Mouse (Mus musculus): Measurements from ENCODE around the gene Zfp36.

The Zfp36 gene

DNA sequence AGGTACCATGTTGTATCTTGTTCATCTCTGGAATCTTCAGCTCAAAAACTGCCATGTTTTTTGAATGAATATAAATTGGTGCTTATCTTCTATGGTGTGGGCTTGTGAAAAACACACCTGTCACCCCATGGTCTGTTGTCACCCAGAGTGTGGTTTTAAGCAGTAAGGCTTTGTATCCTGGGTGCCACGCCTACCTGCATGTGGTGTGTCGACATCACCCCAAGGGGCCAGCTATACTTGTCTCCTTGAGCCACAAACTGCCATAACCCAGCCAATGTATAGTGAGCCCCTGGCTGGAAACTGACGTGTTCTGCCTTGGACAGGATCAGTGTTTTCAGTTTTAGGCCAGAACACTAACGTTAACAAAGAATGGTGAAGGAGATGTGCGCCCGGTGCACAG, 4.1 kb upstream of the Zfp36 start:
- DNase-seq (ENCODE audit: low read depth): no peak

DNA sequence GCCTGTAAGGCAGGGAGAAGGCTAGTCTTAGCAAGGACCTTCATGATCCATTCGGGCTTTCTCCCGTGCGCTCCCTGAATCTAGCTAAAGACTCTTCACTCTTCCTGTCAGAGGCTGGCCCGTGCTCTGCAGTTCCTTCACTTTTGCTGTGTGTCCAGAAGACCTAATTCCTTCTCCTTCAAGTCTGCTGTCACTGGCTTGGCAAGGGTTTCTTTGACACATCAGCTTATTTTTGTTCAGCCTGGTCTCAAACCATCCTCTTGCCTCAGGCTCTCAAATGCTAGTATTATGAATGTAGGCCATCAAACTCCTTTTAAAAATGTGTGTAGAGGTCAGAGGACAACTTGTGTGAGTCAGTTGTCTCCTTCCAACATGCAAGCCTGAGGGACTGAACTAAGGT, 3.6 kb upstream of the Zfp36 start:
- DNase-seq (ENCODE audit: low read depth): no peak

DNA sequence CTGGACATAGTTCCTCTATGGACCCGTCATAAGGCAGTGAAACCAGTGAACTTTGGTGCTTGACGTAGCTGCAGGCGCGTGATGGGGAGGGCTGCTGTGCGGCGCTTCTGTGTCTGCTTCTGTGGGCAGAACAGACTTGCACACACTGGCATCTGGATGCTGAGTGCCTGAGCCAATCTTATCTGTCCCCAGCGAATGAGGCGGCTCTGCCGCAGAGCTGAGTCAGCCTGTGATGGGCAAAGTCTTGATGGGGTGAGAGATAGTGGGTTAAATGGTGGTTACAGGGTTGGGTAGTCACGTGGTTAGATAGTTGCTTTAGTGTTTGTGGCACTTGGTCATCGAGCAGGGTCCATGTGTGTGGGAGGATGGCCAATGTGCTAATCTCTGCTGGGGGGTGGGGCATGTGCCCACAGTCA, 2.9 kb upstream of the Zfp36 start:
- DNase-seq (ENCODE audit: low read depth): peak; percentile 75

DNA sequence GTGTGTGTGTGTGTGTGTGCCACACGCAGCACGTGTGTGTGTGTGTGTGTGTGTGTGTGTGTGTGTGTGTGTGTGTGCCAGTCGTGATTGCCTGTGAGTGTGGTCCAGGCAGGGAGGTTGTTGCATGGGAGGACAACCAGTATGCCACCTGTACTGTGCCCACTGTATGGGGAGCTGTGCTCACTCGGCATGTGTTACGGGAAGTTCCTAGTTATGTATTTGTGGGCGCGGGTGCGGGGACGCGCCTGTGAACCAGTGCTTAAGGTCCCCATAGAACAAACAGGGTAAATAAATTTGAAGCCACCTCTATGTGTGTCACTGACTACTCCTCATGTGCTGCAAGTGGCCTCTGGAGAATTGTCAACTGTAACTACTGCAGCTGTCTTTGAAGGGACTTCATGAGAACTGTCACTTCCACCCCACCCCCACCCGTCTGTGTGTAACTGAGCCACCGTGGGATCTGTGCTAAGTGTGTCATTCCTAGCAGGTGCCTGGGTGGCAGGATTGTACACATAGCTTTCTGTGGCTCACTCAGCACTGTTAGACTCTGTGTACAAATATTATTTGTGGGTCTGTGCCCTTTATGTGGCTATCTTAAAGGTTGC, 2.4 kb upstream of the Zfp36 start:
- DNase-seq (ENCODE audit: low read depth): no peak

DNA sequence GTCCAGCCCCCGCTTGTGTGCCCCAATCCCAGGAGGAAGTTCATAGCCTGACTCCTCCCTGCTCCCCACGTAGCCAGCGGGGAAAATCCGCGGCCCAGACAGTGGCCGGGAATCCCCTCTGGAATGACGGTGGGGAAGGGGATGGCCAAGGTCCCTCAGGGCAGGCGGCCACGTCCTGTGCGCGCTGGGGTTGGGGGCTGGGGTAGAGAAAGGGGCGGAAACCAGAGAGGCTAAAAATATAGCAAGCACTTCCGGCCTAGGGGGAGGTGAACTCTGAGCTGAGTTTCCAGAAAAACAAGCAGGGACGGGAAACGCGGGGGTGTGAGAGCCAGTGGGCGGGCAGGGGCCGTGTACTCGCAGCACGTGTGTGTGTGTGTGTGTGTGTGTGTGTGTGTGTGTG, 1.9 kb upstream of the Zfp36 start:
- peak; percentile 65 for DNase-seq (ENCODE audit: low read depth)

DNA sequence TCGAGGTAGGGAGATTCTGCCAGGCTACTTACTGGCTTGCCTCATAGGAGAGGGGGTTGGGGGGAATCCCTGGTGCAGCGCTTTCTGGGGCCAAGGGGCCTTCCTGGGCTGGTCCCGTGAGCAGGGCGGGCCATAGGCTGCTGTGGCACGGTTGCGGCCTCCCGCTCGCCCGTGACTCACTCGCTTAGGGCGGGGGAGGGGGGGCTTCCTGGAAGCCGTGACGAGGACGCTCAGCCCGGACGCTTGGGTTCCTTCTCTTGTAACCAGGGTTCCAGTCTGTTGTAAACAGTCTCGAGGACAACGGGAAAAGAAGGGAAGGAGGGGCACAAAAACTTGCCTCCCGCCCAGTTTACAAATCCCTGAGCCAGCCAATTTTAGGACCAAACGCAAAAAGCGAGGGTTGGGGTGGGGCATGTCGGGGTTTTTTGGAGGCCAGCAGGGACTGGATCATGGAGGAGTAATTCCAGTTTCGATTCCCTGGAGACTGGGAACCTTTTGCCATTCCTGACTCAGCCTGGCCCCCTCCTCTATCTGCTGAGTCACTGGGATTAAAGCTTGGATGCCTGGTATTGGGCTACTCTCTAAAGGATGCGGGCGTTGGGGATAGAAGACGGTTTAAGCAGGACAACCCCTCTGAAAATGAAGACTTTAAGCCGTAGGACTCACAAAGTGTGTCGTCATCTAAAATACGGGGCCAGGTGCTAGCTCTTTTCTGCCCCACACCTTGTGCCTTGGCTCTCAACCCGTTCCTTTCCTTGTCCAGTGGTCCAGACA, 1.2 kb upstream of the Zfp36 start:
- DNase-seq (ENCODE audit: low read depth): peak; percentile 83

DNA sequence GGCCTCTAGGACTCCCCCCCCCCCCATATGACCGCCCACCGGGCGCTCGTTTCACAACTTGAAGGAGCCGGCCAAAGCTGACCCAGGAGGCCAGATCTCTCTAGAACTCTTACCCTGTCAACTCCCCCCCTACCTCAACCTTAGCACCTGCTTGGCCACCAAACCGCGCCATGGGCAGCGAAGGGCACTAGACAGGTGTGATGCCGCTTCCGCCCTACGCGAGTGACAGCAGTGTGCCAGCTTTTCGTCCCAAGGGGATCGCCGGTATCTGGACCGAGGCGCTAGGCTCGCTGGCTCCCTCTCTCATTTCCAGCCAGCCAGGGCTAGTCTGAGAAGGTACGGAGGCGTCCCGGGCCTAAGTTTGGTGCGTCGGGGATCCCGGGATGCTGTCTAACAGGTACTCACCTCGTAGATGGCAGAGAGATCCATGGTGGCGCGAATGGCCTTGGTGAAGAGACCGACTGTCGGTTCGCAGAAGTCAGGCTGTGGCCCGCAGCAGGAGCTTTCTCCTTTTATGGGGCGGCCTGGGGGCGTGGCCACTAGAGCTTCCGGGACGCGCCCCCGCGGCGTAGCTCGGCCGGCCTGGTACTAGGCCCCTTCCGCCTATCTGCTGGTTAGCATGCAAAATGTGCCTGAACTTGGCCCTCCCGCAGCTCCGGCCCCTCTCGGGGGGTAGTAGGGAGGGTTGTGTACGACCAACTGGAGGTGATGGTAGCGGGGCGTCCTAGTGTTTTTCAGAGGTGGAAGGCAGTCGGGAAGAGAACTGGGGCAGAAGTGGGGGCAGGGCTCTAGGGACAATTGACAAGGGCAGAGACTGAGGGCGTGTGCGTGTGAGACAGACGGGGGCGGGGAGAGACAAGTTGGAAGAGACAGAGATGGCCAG, 1.0 kb downstream of the Zfp36 start:
- peak; percentile 88 for DNase-seq (ENCODE audit: low read depth)

DNA sequence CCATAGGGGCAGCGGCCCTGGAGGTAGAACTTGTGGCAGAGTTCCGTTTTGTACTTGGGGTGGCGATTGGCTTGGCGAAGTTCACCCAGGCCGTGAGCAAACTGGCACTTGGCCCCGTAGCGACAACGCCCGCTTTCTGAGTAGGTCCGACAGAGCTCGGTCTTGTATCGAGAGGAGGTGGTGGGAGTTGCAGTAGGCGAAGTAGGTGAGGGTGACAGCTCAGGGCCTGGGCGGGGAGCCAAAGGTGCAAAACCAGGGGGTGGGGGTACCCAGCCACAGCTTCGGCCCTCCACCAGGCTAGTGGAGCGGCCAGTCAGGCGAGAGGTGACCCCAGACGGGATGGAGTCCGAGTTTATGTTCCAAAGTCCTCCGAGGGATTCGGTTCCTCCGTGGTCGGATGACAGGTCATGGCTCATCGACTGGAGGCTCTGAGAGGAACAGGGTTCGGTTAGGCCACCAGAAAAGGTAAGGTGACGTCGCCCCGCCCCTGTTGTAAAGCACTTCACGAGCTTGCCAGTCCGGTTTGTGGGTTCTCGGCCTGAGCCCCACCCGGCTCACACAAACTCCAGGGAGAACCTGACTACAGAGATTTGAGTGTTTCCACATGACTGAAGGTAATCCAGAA, 1.9 kb downstream of the Zfp36 start:
- no peak for DNase-seq (ENCODE audit: low read depth)

DNA sequence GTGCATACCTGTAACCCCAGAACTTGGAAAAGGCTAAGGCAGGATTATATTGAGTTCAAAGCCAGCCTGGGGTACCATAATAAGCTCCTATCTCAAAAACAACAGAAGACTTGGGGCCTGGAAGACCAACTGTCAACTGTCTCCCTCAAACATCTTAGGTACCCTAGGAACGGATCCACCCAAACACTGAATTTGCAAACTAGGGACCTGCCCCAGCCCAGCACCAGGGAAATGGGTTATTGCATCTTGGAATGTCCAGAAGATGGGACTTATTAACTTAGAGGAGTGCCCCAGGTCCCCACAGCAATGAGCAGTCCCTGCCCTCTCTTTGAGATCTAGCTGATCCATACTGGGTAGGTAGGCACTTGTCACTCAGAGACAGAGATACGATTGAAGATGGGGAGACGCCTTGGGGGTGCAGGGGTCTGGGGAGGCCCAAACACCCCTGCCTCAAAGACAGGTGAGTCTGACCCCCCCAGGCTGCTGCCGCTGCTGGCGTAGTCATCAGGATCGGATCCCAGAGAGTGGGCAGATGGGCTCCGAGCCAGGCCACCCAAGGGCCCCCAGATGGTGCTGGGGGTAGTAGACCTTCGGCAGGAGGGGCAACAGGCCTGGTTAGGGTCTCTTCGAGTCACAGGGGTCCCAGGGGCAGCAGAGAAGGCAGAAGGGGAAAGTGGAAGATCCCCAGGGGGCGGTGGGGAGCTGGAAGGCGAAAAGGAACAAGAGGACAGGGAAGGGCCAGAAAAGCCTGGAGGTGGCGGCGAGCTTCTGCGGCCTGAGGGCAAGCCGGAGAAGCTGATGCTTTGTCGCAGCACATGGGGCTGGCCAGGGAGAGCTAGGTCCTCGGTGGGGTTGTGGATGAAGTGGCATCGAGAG, 2.6 kb downstream of the Zfp36 start:
- DNase-seq (ENCODE audit: low read depth): no peak

DNA sequence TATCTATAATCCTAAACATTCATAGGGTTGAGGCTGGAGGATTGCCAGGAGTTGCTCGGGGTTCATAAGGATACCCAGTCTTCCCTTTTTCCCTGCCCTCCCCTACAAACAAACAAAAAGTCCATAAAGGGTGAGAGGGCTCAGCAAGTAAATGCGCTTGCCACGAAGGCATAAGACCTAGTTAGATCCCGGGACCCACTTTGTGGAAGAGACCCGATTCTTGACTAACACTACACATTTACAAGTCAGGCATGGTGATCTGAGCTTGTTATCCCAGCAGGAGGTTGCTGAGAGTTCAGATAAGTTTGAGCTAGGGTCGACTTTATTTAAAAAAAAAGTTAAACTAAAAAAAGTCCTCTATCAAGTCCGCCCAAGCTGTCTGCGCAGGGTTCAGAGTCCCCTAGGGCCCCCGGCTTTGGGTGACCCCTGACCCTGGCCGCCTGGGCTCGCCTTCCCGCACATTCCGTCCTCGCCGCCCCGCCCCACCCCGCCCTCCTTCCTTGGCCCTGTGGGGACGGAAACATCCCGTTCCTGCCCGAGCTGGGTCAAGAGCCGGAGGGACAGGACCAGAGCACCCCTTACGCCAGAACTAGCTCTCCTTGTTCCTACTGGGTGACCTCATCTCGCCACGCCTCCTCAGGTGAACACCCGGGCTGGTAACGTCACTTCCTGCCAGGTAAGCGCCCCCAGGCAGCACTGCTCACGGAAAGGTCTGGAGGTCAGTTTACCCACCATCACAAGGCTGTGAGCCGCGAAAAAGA, 3.9 kb downstream of the Zfp36 start:
- DNase-seq (ENCODE audit: low read depth): no peak

DNA sequence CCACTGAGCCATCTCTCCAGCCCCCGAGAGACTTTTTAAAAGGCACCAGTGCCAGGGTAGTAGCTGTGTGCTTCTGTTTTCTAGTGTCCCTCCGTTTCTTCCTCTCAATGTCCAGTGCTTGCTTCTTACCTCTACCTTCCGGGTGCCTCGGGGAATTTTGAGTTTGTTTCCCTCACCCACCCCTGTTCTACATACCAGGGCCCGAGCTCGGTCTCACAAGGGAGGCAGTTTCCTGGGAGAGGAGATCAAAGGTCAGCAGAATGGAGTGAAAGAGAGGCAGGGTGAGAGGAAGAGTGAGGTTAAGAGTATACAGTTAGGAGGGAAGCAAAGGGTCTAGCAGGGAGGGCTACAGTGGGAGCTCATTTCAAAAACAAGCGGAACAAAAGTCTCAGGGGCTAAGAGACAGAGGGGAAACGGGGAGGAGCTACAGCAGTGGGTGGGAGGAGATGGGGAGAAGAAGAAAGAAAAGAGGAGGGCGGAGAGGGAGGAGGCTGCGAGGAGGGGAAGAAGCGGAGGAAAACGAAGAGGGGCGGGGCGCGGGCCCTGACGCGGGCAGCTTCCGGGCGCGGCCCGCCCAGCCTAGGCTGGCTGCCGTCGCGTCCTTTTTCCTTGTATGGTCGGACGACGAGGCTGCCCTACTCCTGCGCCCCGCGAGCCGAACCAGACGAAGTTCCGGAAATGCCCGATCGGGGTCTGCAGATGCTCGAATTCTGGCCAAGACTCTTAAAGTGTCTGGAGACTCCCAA, 4.7 kb downstream of the Zfp36 start:
- DNase-seq (ENCODE audit: low read depth): peak; percentile 86

DNA sequence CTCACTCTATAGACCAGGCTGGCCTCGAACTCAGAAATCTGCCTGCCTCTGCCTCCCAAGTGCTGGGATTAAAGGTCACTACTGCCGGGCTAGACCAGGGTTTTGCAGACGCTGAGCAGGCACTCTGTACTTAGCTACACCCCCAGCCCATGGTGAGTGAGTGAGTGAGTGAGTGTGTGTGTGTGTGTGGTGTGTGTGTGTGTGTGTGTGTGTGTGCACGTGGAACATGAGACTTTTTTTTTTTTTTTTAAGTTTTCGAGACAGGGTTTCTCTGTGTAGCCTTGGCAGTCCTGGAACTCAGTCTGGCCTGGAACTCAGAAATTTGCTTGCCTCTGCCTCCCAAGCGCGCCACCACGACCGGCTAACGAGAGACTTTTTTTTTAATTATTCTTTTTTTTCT, 5.4 kb downstream of the Zfp36 start:
- no peak for DNase-seq (ENCODE audit: low read depth)

DNA sequence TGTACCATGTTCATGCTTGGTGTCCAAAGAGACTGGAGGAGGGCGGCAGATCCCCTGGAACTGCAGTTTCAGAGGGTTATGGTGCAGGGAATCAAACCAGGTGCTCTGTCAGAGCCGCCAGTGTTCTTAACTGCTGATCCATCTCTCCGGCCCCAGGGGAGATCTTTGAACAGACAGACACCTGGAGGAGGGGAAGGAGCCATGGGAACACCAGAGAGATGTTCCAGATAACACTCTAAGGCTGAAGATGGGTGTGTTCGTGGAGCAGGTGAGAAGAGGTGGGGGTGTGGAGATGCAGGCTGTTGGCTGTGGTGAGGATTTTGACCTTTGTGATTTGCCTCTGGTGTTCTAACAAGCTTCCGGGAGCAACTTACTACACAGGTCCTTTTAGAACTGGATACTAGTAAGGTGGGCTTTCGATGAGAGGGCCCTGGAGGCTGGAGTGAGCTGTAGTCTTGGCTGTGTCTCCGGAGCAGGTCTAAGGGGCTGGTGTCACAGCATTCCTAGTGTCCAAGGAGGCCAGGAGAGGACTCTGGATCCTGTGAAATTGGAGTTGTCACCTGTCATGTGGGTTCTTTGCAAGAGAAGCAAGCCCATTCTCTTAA, 6.1 kb downstream of the Zfp36 start:
- no peak for DNase-seq (ENCODE audit: low read depth)

DNA sequence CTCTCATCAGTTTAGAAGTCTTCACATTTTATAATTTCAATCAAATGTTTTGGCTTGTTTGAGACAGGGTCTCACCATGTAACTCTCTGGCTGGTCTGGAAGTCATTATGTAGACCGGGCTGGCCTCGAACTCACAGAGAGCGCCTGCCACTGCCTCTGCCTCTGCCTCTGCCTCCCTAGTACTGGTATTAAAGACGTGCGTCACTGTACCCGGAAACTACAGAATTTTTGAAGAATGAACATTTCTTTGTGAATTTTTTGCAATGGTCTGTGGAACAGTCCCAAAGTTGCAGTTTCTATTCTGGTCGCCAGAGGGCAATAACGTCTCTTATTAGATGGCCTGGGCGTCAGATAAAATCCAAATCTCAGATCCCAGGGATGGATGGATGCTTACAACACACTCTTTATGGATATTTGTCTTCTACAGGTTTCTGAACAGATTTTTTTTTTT, 6.9 kb downstream of the Zfp36 start:
- peak; percentile 89 for DNase-seq (ENCODE audit: low read depth)

DNA sequence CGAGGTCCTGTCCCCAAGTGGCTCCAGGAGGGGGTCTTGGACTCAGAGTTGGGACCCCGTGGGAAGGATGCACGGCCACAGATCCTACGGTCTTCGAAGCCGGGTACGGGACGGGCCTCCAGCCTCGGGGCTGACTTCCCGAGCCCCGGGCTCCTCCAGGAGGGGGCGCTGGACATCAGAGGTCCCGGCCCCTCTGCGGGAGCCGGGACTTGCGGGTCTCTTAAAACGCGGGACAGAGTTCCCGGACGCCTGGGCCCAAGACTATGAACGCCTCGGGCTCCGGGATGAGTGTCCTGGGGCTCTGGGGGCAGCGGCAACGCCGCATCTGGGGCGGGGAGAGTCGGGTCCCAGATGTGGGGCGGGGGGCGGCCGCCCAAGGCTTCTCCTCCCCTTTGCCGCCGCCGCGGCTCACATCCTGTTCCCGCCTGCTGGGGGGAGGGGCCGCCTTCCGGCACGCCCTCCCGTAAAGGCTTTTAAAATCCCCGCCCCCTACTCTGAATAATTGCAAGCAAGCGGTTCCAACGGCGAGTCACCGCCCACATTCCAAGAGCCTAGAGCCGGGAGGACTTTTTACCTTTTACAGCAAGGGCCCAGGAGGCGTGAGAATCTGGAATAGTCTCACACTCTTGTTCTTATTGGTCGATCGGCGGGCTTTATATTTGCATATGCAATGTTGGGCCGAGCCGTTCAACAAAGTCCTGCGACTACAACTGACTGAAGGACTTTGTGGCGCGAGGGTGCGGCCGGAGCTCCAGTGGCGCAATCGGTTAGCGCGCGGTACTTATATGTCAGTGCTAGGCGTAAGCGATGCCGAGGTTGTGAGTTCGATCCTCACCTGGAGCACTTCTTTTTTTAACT, 7.6 kb downstream of the Zfp36 start, which contains the start of gene Plekhg2:
Plekhg2 (minus strand) TSS at position 349 of the 858 bp plus-strand sequence.
- DNase-seq (ENCODE audit: low read depth): peak; percentile 98

DNA sequence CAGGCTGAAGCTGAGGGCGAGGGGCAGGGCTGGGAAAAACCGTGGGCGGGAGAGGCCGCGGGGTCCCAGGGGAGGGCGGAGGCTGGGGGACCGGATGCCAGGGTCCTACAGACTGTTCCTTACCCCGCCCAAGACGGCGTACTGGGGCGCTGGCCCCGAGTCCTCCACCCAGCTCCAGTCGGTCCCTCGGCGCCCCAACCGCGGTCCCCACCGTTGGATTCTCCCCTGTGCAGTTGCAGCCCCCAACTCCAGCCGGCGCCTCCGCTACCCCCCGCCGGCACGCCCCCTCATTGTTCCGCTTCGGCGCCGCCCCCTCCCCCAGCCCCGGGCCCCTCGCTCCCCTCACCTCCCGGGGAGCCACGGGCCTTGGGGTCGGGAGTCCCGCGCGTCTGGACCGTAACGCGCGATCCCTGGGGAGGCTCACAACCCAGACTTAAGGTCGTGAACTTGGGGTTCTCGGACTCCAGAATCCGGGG, 8.5 kb downstream of the Zfp36 start:
- DNase-seq (ENCODE audit: low read depth): no peak

DNA sequence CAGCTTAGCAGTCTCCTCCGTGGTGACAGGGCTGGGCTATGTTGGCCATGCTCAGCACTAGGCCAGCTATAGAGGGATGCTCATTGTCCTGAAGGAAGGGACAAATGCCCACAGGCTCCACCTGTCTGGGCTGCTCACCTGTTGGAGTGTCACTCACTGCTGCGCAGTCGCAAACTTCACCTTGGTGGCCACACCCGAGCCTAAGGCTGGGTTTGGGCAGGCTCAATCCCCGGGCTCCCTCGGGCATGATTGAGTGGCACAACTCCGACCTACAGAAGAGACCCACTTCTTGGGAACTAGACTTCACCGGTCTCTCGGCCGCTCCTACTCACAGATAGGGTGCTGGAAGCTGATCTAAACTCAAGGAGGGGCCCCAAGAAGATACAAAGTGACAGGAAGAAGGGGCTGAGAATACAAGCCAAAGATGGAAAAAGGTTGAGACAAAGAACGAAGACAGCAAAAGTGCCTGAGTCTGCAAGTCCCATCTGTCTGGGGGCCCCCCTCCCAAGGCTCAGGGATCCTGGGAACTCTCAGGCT, 9.0 kb downstream of the Zfp36 start:
- DNase-seq (ENCODE audit: low read depth): no peak

DNA sequence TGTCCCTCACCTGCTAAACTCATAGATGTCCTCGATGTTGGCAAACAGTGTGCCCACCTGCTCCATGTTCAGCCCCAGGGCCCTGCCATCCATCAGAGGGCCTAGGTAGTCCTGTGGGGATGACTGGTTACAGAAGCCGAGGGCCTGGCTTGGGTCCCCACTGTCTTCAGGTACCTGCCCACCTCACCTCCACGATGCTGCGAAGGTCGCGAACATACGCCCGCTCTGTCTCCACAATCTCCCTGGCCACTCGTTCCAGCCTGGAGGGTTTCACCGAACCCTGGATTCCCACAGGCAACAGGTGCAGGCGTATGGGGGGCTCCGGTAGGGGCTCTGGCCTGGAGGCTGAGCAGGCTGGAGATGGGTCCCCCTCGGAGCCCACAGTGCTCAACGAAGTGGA, 10.0 kb downstream of the Zfp36 start:
- no peak for DNase-seq (ENCODE audit: low read depth)

Measured in c-Kit-positive CD71-positive TER-119-negative erythroid progenitor cells, embryonic 14.5 days (primary cell).